Mouse (Mus musculus) testis, adult 10 weeks (tissue): ENCODE measurements around the gene Anks3. TPM values are rescaled to one million over a fixed set of nuclear protein-coding genes. Genes with fewer than 3 reads are reported as not detected.

Experiments
- polyA plus RNA-seq: library from polyadenylated mRNA; stranded (reverse); fragments of 350-450 nt; fragmentation: Illumina TruSeq; extraction: RNeasy Lipid Tissue Mini Kit (QIAGEN cat#74804); gene quantifications from one replicate; pipeline ENCODE4 v1.2.3, GENCODE M21; 2014; ENCODE audit warnings: low read depth, low replicate concordance

Gene Anks3
- 9.8 TPM for polyA plus RNA-seq

DNA sequence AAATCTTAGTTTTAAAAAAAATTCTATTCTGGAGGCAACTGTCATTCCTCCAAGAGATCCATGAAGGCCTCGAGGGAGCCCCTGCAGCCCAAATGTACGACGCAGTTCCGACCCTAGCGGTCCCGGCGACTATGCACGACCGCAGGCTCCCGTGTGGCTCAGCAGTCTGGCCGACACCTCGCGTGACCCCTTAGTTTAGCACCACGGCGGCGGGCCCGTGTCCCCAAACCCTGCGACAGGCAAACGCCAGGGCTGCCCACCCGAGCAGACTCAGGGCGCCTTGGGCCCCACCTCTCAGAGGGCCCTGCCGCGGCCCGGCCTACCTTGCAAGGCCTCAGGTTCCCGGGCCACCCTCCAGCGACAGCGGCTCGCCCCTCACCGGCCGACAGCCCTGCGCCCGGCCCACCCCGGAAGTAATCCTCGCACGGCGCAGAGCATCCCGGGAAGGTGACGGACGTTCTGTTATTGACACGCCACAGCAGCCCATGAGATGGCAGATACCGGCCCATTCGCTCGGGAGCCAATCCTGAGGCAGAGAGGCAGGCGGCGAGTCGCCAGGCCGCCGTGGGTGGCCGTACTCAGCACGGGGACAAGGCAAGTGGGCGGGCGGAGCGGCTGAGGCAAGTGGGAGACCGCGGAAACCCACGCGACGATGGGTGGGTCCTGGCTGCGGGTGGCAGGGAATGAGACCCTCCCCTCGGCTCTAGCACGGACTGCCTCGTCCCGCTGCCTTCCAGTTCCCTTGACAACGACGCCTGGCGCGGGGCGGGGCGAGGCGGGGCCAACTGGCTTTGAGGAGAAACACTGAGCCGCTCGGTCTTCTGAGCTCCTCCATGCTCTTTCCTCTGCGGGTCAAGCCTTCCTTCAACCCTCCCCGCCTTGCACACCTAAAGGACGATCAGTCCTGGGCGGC is at the start of gene Anks3:
Gene Anks3, minus strand, starts transcription at position 409 of the 913 bp plus-strand sequence.

DNA sequence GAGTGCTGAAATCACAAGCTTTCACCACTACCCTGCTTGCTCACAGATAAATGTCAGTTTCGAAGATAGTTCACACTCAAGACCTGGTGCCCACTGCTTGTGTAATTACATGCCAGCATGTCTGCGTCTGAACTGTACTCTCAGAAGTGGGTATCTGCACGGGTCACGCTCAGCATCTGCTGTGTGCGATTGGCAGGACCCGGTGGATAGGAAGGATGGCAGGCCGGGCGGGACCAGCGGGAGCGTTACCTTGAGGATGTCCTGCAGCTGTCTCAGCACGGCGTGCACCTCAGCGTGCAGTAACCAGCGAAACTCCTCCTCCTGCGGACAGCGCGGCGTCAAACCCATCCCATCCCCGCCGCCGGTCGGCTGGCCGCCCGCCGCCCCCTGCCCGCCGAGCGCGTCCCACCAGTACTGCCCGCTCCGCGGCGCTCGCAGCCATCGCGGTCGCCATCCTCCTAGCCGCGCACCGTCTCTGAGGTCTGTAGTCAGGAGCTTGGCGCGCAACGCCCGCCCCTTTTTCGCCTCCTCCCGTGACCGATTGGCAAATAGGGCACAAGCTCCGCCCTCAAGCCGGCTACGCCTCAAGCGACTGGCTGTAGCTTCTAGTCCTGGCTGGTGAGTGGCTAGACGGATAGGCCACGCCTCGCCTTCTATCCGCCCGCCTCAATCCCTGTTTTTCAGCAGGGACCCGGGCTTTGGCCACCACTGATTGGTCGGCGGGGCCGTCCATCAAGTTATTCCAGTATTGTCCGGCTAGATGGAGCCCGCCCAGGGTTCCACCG is 49.2 kb upstream of the Anks3 start, which contains the start of gene Rogdi:
Gene Rogdi, minus strand, starts transcription at position 500 of the 785 bp plus-strand sequence.

DNA sequence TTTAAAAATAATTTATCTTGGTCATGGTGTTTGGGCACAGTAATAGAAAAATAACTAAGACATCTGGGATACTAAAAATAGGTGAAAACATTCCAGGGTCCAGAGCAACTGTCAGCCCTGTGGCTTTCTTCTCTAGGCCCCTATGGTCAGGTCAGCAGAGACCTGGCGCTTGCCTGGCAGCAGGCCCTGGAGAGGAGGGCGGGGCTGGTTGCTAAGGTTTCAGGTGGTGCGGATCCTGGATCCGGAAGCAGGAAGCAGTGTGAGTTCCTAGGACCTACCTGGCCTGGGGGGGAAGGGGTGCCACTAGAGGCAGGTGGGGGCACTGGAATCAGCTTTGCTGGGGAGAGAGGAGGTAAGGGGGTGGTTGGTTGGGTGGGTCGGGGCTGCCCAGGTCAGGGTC is 43.1 kb upstream of the Anks3 start, which contains the start of gene Smim22:
Gene Smim22, plus strand, starts transcription at position 222 of the 400 bp plus-strand sequence.

DNA sequence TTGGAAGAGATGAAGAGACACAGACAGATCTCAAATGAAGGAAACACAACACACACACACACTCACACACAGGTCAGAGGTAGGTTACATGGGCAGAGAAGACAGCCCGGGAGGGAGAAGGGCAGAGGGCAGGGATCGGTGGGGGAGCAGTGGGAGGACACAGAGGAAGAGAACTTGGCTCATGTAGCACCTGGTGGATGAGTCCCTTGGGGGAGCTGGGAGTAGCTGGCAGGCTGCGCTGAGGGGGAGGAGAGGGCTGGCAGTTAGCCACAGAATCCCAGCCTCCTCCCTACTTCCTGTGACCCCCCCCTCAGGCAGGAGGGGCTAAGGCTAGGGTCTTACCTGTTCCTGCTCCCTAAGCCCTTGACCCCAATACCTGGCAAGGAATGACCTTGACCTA is 33.5 kb upstream of the Anks3 start, which contains the start of gene Sept12:
Gene Sept12, minus strand, starts transcription at position 300 of the 400 bp plus-strand sequence.

DNA sequence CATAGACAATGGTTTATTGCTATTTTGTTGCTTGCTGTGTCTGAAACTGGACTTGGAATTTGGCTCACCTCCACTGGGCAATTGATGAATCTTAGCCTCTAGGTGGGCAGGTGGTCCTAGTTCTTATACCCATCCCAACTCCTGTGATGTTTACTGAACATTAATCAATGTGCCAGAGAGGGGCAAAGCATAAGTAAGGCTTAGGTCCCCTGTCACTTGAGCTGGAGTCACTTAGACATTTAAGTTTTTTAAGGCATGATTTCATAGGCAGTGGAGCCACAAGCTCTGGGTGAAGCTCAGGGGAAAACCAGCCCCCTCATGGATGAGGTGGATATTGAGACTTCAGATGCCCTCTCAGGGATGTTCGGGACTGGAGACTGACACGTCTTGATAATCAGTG is 25.5 kb downstream of the Anks3 start, which contains the start of gene Nudt16l1:
Gene Nudt16l1, plus strand, starts transcription at position 301 of the 400 bp plus-strand sequence.

Other genes starting within 250 kb of the Anks3 start
- 0.28 TPM for gene Nmral1, start 244.8 kb downstream of the Anks3 start, polyA plus RNA-seq
- 639 TPM for gene Hmox2, start 237.8 kb downstream of the Anks3 start, polyA plus RNA-seq
- 26.2 TPM for gene Cdip1, start 173.9 kb downstream of the Anks3 start, polyA plus RNA-seq
- 21.1 TPM for gene 4930562C15Rik, start 128.8 kb downstream of the Anks3 start, polyA plus RNA-seq
- gene Ubald1, start 83.9 kb downstream of the Anks3 start, polyA plus RNA-seq, result 4.2 TPM
- 2.8 TPM for gene Mgrn1, start 78.0 kb downstream of the Anks3 start, polyA plus RNA-seq
- gene Nudt16l1, start 25.4 kb downstream of the Anks3 start, polyA plus RNA-seq, result 5.9 TPM
- 61.6 TPM for gene Sept12, start 33.6 kb upstream of the Anks3 start, polyA plus RNA-seq
- not detected for gene Smim22, start 43.1 kb upstream of the Anks3 start, polyA plus RNA-seq
- 3.5 TPM for gene Rogdi, start 49.3 kb upstream of the Anks3 start, polyA plus RNA-seq
- gene Glyr1, start 85.7 kb upstream of the Anks3 start, polyA plus RNA-seq, result 50.3 TPM
- 24.4 TPM for gene Ubn1, start 85.9 kb upstream of the Anks3 start, polyA plus RNA-seq
- 0.06 TPM for gene Ppl, start 168.2 kb upstream of the Anks3 start, polyA plus RNA-seq
- gene Sec14l5, start 182.9 kb upstream of the Anks3 start, polyA plus RNA-seq, result not detected
- not detected for gene Nagpa, start 239.8 kb upstream of the Anks3 start, polyA plus RNA-seq